Mouse (Mus musculus) bone marrow, adult 2 months (tissue): ENCODE measurements around the gene Snn.

ENCODE experiments used
- CTCF ChIP-seq: fragments of 200-500 bp; IDR thresholded peaks from 2 replicates; pipeline ENCODE4 v1.5.1; 2011; ENCODE audit warnings: low read length, control low read depth; ENCODE audit not compliant: control insufficient read depth, insufficient read depth
- POLR2A ChIP-seq: fragments of 200-500 bp; IDR thresholded peaks from 2 replicates; pipeline ENCODE4 v1.6.1; 2011; ENCODE audit warnings: low read depth, mild to moderate bottlenecking, control low read depth, low read length, borderline replicate concordance; ENCODE audit not compliant: control insufficient read depth

DNA sequence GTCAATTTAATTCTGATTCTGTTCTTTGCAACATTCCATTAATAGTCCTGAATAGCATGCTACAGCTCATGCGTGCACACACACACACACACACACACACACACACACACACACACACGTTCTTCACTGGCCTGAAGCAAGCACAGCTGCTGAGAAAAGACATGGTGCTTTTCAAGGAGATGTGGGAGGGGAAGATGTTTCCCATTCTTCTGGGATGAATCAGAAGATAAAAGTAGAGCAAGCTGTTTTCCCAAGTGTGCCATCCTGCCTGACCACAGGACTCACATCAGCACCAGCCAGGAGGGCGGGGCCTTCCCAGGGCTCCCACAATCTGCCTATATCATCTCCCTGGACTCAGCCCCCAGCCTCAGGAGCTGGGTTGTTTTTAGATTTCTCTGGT is 35.9 kb upstream of the Snn start:
- TF ChIP-seq CTCF, result no peak
- no peak for TF ChIP-seq POLR2A
